Mouse (Mus musculus): ENCODE results near the gene Nphs1.
"Not testable (repeated sequence)": the region's sequence is repeated elsewhere in the genome, so short reads cannot be mapped to it uniquely, and the experiment has no call there.

Gene Nphs1

GRCm38 (mm10) chr7:30490957-30491307, 32.8 kb downstream of the Nphs1 start:
- no peak for DNase-seq (ENCODE audit: low spot score in 2 of 2)

GRCm38 (mm10) chr7:30492765-30493164, 34.6 kb downstream of the Nphs1 start:
- DNase-seq (ENCODE audit: low spot score in 2 of 2), result peak; percentile 45 to 53

- no peak for DNase-seq (ENCODE audit: low spot score in 2 of 2)
Observed at GRCm38 (mm10) chr7:30493401-30493931, 35.4 kb downstream of the Nphs1 start, which contains the start of gene Prodh2. Gene Prodh2, plus strand, starts transcription at chr7:30493622.

GRCm38 (mm10) chr7:30495506-30496042, 37.5 kb downstream of the Nphs1 start:
- not testable (repeated sequence) for DNase-seq (ENCODE audit: low spot score in 2 of 2)

- DNase-seq (ENCODE audit: low spot score in 2 of 2), result not testable (repeated sequence)
Observed at GRCm38 (mm10) chr7:30501159-30501558, 43.0 kb downstream of the Nphs1 start.

- DNase-seq (ENCODE audit: low spot score in 2 of 2), result no peak
Observed at GRCm38 (mm10) chr7:30508061-30508460, 49.9 kb downstream of the Nphs1 start.

GRCm38 (mm10) chr7:30515003-30515760, 57.1 kb downstream of the Nphs1 start:
- DNase-seq (ENCODE audit: low spot score in 2 of 2), result no peak

GRCm38 (mm10) chr7:30518325-30518724, 60.2 kb downstream of the Nphs1 start:
- no peak for DNase-seq (ENCODE audit: low spot score in 2 of 2)

GRCm38 (mm10) chr7:30520396-30520795, 62.3 kb downstream of the Nphs1 start:
- no peak for DNase-seq (ENCODE audit: low spot score in 2 of 2)

GRCm38 (mm10) chr7:30520856-30521255, 62.7 kb downstream of the Nphs1 start:
- no peak for DNase-seq (ENCODE audit: low spot score in 2 of 2)

- no peak for DNase-seq (ENCODE audit: low spot score in 2 of 2)
Observed at GRCm38 (mm10) chr7:30522871-30523270, 64.8 kb downstream of the Nphs1 start.

- no peak for DNase-seq (ENCODE audit: low spot score in 2 of 2)
Observed at GRCm38 (mm10) chr7:30524487-30524886, 66.4 kb downstream of the Nphs1 start.

GRCm38 (mm10) chr7:30525954-30526353, 67.8 kb downstream of the Nphs1 start:
- no peak for DNase-seq (ENCODE audit: low spot score in 2 of 2)

- no peak for DNase-seq (ENCODE audit: low spot score in 2 of 2)
Observed at GRCm38 (mm10) chr7:30526399-30526798, 68.3 kb downstream of the Nphs1 start.

- DNase-seq (ENCODE audit: low spot score in 2 of 2), result no peak
Observed at GRCm38 (mm10) chr7:30526981-30527380, 68.9 kb downstream of the Nphs1 start.

- DNase-seq (ENCODE audit: low spot score in 2 of 2), result no peak
Observed at GRCm38 (mm10) chr7:30531291-30531815, 73.2 kb downstream of the Nphs1 start.

GRCm38 (mm10) chr7:30532931-30533330, 74.8 kb downstream of the Nphs1 start:
- DNase-seq (ENCODE audit: low spot score in 2 of 2), result no peak

GRCm38 (mm10) chr7:30533941-30534632, 76.0 kb downstream of the Nphs1 start:
- no peak for DNase-seq (ENCODE audit: low spot score in 2 of 2)

- DNase-seq (ENCODE audit: low spot score in 2 of 2), result peak; percentile 95 to 98
Observed at GRCm38 (mm10) chr7:30534633-30535577, 76.8 kb downstream of the Nphs1 start, which contains the start of gene Arhgap33. Gene Arhgap33, minus strand, starts transcription at chr7:30535060.
